Mouse (Mus musculus): ENCODE results near the gene Edem3. TPM values are rescaled to one million over a fixed set of nuclear protein-coding genes. Genes with fewer than 3 reads are reported as not detected.

The Edem3 gene
- total and polyA plus RNA-seq, 2 experiments = 4.1 to 18.5 TPM

GRCm38 (mm10) chr1:151863797-151864147 is 108.6 kb downstream of the Edem3 start:
- Histone ChIP-seq H3K4me3 (ENCODE audit: insufficient read depth, low read depth, low read length) (no peak overlapping the region), H3K79me2 (ENCODE audit: control insufficient read depth, insufficient read depth, low read length) (no peaks in the 10 kb centered on the region), H3K9ac (ENCODE audit: low read depth, low read length) (no peak overlapping the region), H3K27me3 (ENCODE audit: control insufficient read depth, insufficient read depth, low read length) (no peaks in the 10 kb centered on the region), H3K4me1 (ENCODE audit: control insufficient read depth, insufficient read depth, low read length) (no peaks in the 10 kb centered on the region), H3K36me3 (ENCODE audit: control insufficient read depth, insufficient read depth, low read length) (no peaks in the 10 kb centered on the region), H3K27ac (replicated peaks; ENCODE audit: insufficient read depth, low read depth, low read length) (no peak overlapping the region)
- DNase-seq (ENCODE audit: extremely low read depth, low read depth, low spot score) = peak; percentile 5
- 76% methylated on average over 12 of the region's 12 CpGs for WGBS
- TF ChIP-seq POLR2A (IDR thresholded peaks at IDR 0.05; ENCODE audit: extremely low read depth, insufficient read depth, low read length) (no peak), CTCF (IDR thresholded peaks at IDR 0.05; ENCODE audit: low read depth, low read length) (no peak)

- WGBS = 91% methylated on average over 6 of the region's 6 CpGs
- DNase-seq (ENCODE audit: extremely low read depth, low read depth, low spot score) = no peak
- H3K27ac ChIP-seq (replicated peaks; ENCODE audit: insufficient read depth, low read depth, low read length) = no peak overlapping the region
- H3K4me3 ChIP-seq (ENCODE audit: insufficient read depth, low read depth, low read length) = no peak overlapping the region
- no peaks in the 10 kb centered on the region for H3K4me1 ChIP-seq (ENCODE audit: control insufficient read depth, insufficient read depth, low read length)
- no peaks in the 10 kb centered on the region for H3K79me2 ChIP-seq (ENCODE audit: control insufficient read depth, insufficient read depth, low read length)
- H3K36me3 ChIP-seq (ENCODE audit: control insufficient read depth, insufficient read depth, low read length) = no peaks in the 10 kb centered on the region
- H3K9ac ChIP-seq (ENCODE audit: low read depth, low read length) = no peak overlapping the region
- TF ChIP-seq CTCF (IDR thresholded peaks at IDR 0.05; ENCODE audit: low read depth, low read length) (no peak), POLR2A (IDR thresholded peaks at IDR 0.05; ENCODE audit: extremely low read depth, insufficient read depth, low read length) (no peak)
- H3K27me3 ChIP-seq (ENCODE audit: control insufficient read depth, insufficient read depth, low read length) = no peaks in the 10 kb centered on the region
Measured at GRCm38 (mm10) chr1:151864326-151864725, 109.2 kb downstream of the Edem3 start.

Other genes with a start within 250 kb of the Edem3 start
- gene Fam129a, start 184.2 kb upstream of the Edem3 start, total RNA-seq (2014; rRNA removed) = 3.1 and 4.0 TPM in 2 replicates
- gene Fam129a, start 184.2 kb upstream of the Edem3 start, polyA plus RNA-seq (2012; rRNA removed) = 0.37 and 0.61 TPM in 2 replicates